Mouse (Mus musculus) lung, adult 2 months (tissue): ENCODE measurements around the gene B4galt1. TPM values are rescaled to one million over a fixed set of nuclear protein-coding genes. Genes with fewer than 3 reads are reported as not detected.

Source experiments
- DNase-seq: peaks from one replicate; pipeline ENCODE4 v3.0.0; 2022
- H3K4me1 ChIP-seq: fragments of 200-500 bp; 2 replicates; pipeline ENCODE4 v1.6.1; 2011; ENCODE audit warnings: low read length; ENCODE audit not compliant: control insufficient read depth, insufficient read depth
- H3K4me3 ChIP-seq: fragments of 200-500 bp; replicated peaks from 2 replicates; pipeline ENCODE3; 2011; ENCODE audit warnings: low read depth, mild to moderate bottlenecking, control low read depth, low read length; ENCODE audit errors: extremely low read depth
- CTCF ChIP-seq: fragments of 200-500 bp; IDR thresholded peaks from 2 replicates; pipeline ENCODE4 v1.5.1; 2011; ENCODE audit warnings: mild to moderate bottlenecking, low read length, control low read depth; ENCODE audit not compliant: insufficient read depth
- POLR2A ChIP-seq: fragments of 200-500 bp; IDR thresholded peaks from 2 replicates; pipeline ENCODE4 v1.6.1; 2011; ENCODE audit warnings: low read depth, mild to moderate bottlenecking, control low read depth, low read length, borderline replicate concordance; ENCODE audit errors: extremely low read depth
- WGBS: fragments of 180-500 bp; shearing (Covaris S2); methylation state at CpG from one replicate; pipeline ENCODE4 v1.1.7; 2018; 5-methylcytosine and 5-hydroxymethylcytosine counted together
- polyA plus RNA-seq: library from polyadenylated mRNA; depleted of rRNA; stranded (reverse); fragments of >200 nt; gene quantifications from 2 replicates; pipeline ENCODE4 v1.2.3, GENCODE M21; 2012; rRNA removed

B4galt1 gene
- polyA plus RNA-seq, 1 experiment, result 44.6 TPM

- H3K4me3 ChIP-seq, result no peak overlapping the region
- WGBS, result 75% methylated on average over 6 of the region's 6 CpGs
- no peak for DNase-seq
- peak; percentile 16; the same call in 1 of the 2 replicates for TF ChIP-seq CTCF
- no peak for TF ChIP-seq POLR2A
- peaks cover 17% of the 10 kb centered on the region for H3K4me1 ChIP-seq
These were observed 75.1 kb downstream of the B4galt1 start for GRCm38 (mm10) chr4:40778656-40779055.

GRCm38 (mm10) chr4:40777116-40777515 lies 76.7 kb downstream of the B4galt1 start:
- 47% methylated on average over 2 of the region's 2 CpGs for WGBS
- Histone ChIP-seq H3K4me3 (no peak overlapping the region), H3K4me1 (peaks cover 19% of the 10 kb centered on the region)
- DNase-seq, result no peak
- TF ChIP-seq CTCF (no peak), POLR2A (no peak)

- TF ChIP-seq POLR2A, result no peak
- no peak for TF ChIP-seq CTCF
- DNase-seq, result no peak
- Histone ChIP-seq H3K4me3 (no peak overlapping the region), H3K4me1 (peaks cover 14% of the 10 kb centered on the region)
- 55% methylated on average over 4 of the region's 4 CpGs for WGBS
These were observed 77.4 kb downstream of the B4galt1 start for GRCm38 (mm10) chr4:40776416-40776815.

GRCm38 (mm10) chr4:40774279-40775259 lies 79.2 kb downstream of the B4galt1 start:
- 10% methylated on average over 12 of the region's 12 CpGs for WGBS
- peak; percentile 75 for DNase-seq
- TF ChIP-seq POLR2A (no peak), CTCF (peak; percentile 96)

GRCm38 (mm10) chr4:40759876-40760275 lies 93.9 kb downstream of the B4galt1 start:
- 39% methylated on average over 5 of the region's 5 CpGs for WGBS
- Histone ChIP-seq H3K4me3 (no peak overlapping the region), H3K4me1 (no peaks in the 10 kb centered on the region)
- no peak for TF ChIP-seq CTCF
- TF ChIP-seq POLR2A, result no peak
- no peak for DNase-seq

More at GRCm38 (mm10) chr4:40774279-40775259, 79.2 kb downstream of the B4galt1 start:
- H3K4me1 ChIP-seq, result peaks cover 14% of the 10 kb centered on the region
- no peak overlapping the region for H3K4me3 ChIP-seq

- WGBS, result under 1% methylated on average over 40 of the region's 40 CpGs
- peak within 1 kb of the TSS; percentile 80 for H3K4me3 ChIP-seq
- TF ChIP-seq CTCF, result no peak
- peak; percentile 85 for TF ChIP-seq POLR2A
- DNase-seq, result peak; percentile 96
- no peaks in the 10 kb centered on the region for H3K4me1 ChIP-seq
These were observed 95.9 kb downstream of the B4galt1 start, which contains the start of gene Smu1 for GRCm38 (mm10) chr4:40757780-40758420. Gene Smu1, minus strand, starts transcription at chr4:40757923.

- TF ChIP-seq CTCF (no peak), POLR2A (no peak)
- Histone ChIP-seq H3K4me1 (no peaks in the 10 kb centered on the region), H3K4me3 (peak overlapping the region; percentile 80)
- DNase-seq, result no peak
- WGBS, result under 1% methylated on average over 39 of the region's 39 CpGs
These were observed 96.5 kb downstream of the B4galt1 start for GRCm38 (mm10) chr4:40757157-40757779.

Other genes starting within 250 kb of the B4galt1 start
- 5.5 and 8.3 TPM in 2 replicates for gene Aptx, start 150.8 kb downstream of the B4galt1 start, polyA plus RNA-seq
- 5.7 and 8.5 TPM in 2 replicates for gene Dnaja1, start 131.9 kb downstream of the B4galt1 start, polyA plus RNA-seq
- 13.1 and 21.5 TPM in 2 replicates for gene Smu1, start 96.1 kb downstream of the B4galt1 start, polyA plus RNA-seq
- 15.6 and 43.5 TPM in 2 replicates for gene Spink4, start 66.0 kb upstream of the B4galt1 start, polyA plus RNA-seq
- gene Bag1, start 94.3 kb upstream of the B4galt1 start, polyA plus RNA-seq, result 123 and 198 TPM in 2 replicates
- gene Chmp5, start 94.4 kb upstream of the B4galt1 start, polyA plus RNA-seq, result 17.3 and 32.0 TPM in 2 replicates
- 20.3 and 28.9 TPM in 2 replicates for gene Nfx1, start 116.9 kb upstream of the B4galt1 start, polyA plus RNA-seq
- 2.6 and 2.9 TPM in 2 replicates for gene Aqp7, start 194.1 kb upstream of the B4galt1 start, polyA plus RNA-seq
- gene Aqp3, start 244.2 kb upstream of the B4galt1 start, polyA plus RNA-seq, result 6.1 and 49.9 TPM in 2 replicates